19 mouse cellular contexts compared by ENCODE assay signal in genomic region chr2:76266622-76267021, GRCm38 (mm10).
DNase-seq lines count a peak whose midpoint lies in the region; ATAC-seq and TF ChIP-seq lines count a peak whose summit lies in the region.
"Had no signal": no experiment of that assay in that cellular context is flagged by ENCODE, and none has a peak within 500 bp of the region (broad histone marks: within the 10 kb centered on the region; RNA-seq: fewer than 3 reads in every experiment).

No protein-coding gene starts in this region.

- H3K4me3 ChIP-seq in forebrain, embryonic 14.5 days (ENCODE audit: low read depth, low read length), result no peak overlapping the region
- no peak overlapping the region for H3K4me3 ChIP-seq in forebrain, embryonic 12.5 days (replicated peaks)
- no peak overlapping the region for H3K4me3 ChIP-seq in lung, postnatal 0 days (ENCODE audit: low read depth, low read length)
- H3K4me3 ChIP-seq: neural tube, embryonic 13.5 days; stomach, embryonic 15.5 days had no signal

- H3K36me3 ChIP-seq in forebrain, embryonic 14.5 days (ENCODE audit: control insufficient read depth, insufficient read depth, low read length), result no peaks in the 10 kb centered on the region
- H3K36me3 ChIP-seq in forebrain, embryonic 12.5 days (replicated peaks), result no peaks in the 10 kb centered on the region
- no peaks in the 10 kb centered on the region for H3K36me3 ChIP-seq in lung, postnatal 0 days (ENCODE audit: insufficient read depth, low read length)
- H3K36me3 ChIP-seq: G1E; neural tube, embryonic 13.5 days; stomach, embryonic 15.5 days had no signal

- H3K4me1 ChIP-seq in forebrain, embryonic 14.5 days (ENCODE audit: control insufficient read depth, insufficient read depth, low read length), result no peaks in the 10 kb centered on the region
- H3K4me1 ChIP-seq in forebrain, embryonic 12.5 days, result no peaks in the 10 kb centered on the region
- H3K4me1 ChIP-seq in lung, postnatal 0 days (ENCODE audit: insufficient read depth, low read depth, low read length), result no peaks in the 10 kb centered on the region
- H3K4me1 ChIP-seq: neural tube, embryonic 13.5 days; stomach, embryonic 15.5 days had no signal

- no peak overlapping the region for H3K9ac ChIP-seq in forebrain, embryonic 14.5 days (ENCODE audit: low read length)
- no peak overlapping the region for H3K9ac ChIP-seq in forebrain, embryonic 12.5 days
- H3K9ac ChIP-seq in lung, postnatal 0 days (replicated peaks; ENCODE audit: low read depth), result no peak overlapping the region
- H3K9ac ChIP-seq: neural tube, embryonic 13.5 days; stomach, embryonic 15.5 days had no signal

- WGBS in forebrain, embryonic 14.5 days, result 80% methylated on average over 10 of the region's 10 CpGs
- 90% methylated on average over 10 of the region's 10 CpGs for WGBS in forebrain, embryonic 12.5 days
- WGBS in lung, postnatal 0 days, result 74% methylated on average over 10 of the region's 10 CpGs

- no peak for TF ChIP-seq EP300 in lung, postnatal 0 days (IDR thresholded peaks at IDR 0.05)

- no peaks in the 10 kb centered on the region for H3K27me3 ChIP-seq in forebrain, embryonic 14.5 days (replicated peaks; ENCODE audit: control insufficient read depth, insufficient read depth, low read length)
- H3K27me3 ChIP-seq in forebrain, embryonic 12.5 days, result no peaks in the 10 kb centered on the region
- H3K27me3 ChIP-seq in lung, postnatal 0 days (replicated peaks; ENCODE audit: insufficient read depth, low read length), result no peaks in the 10 kb centered on the region
- H3K27me3 ChIP-seq: neural tube, embryonic 13.5 days; stomach, embryonic 15.5 days had no signal

- DNase-seq in forebrain, embryonic 14.5 days (ENCODE audit: low spot score), result peak; percentile 39
- DNase-seq in layer of hippocampus, adult 18-20 months (ENCODE audit: low spot score in 2 of 2), result peak; percentile 35 to 74
- DNase-seq in layer of hippocampus, adult 9-10 months (ENCODE audit: low spot score), result no peak
- peak; percentile 31 for DNase-seq in lung, postnatal 0 days (ENCODE audit: low spot score)
- no peak for DNase-seq in lung, postnatal 4 days
- peak; percentile 30 to 49 for DNase-seq in right cerebral cortex, postnatal 10 days (ENCODE audit: low spot score in 2 of 2)
- DNase-seq in adrenal gland, adult 18-20 months (ENCODE audit: low spot score in 2 of 2), result no peak
- DNase-seq: adrenal gland, adult 8-10 months; cerebellum, adult 18-20 months; cerebellum, postnatal 36 days; kidney, adult 2 months; kidney, postnatal 14 days; lung, postnatal 10 days had no signal

- no peak overlapping the region for H3K27ac ChIP-seq in forebrain, embryonic 14.5 days (ENCODE audit: low read depth, low read length)
- no peak overlapping the region for H3K27ac ChIP-seq in forebrain, embryonic 12.5 days
- H3K27ac ChIP-seq in lung, postnatal 0 days (ENCODE audit: low read length), result no peak overlapping the region
- H3K27ac ChIP-seq: neural tube, embryonic 13.5 days; stomach, embryonic 15.5 days had no signal

- ATAC-seq in forebrain, embryonic 14.5 days, result no peak
- ATAC-seq in forebrain, embryonic 12.5 days (ENCODE audit: low FRiP score), result no peak
- ATAC-seq in lung, postnatal 0 days, result no peak
- ATAC-seq: CD4-positive, CD25-positive, alpha-beta regulatory T cell, adult 4 months had no signal

- H3K4me2 ChIP-seq in forebrain, embryonic 14.5 days (ENCODE audit: low read length), result no peak overlapping the region
- no peak overlapping the region for H3K4me2 ChIP-seq in forebrain, embryonic 12.5 days
- no peak overlapping the region for H3K4me2 ChIP-seq in lung, postnatal 0 days (replicated peaks; ENCODE audit: low read depth, low read length)
- H3K4me2 ChIP-seq: liver, embryonic 11.5 days; neural tube, embryonic 13.5 days; stomach, embryonic 15.5 days had no signal

- no peak for TF ChIP-seq CTCF in lung, postnatal 0 days (IDR thresholded peaks at IDR 0.05)

- H3K9me3 ChIP-seq in forebrain, embryonic 14.5 days (replicated peaks; ENCODE audit: control insufficient read depth, low read length), result no peaks in the 10 kb centered on the region
- no peaks in the 10 kb centered on the region for H3K9me3 ChIP-seq in forebrain, embryonic 12.5 days
- no peaks in the 10 kb centered on the region for H3K9me3 ChIP-seq in lung, postnatal 0 days (ENCODE audit: low read length)
- H3K9me3 ChIP-seq: G1E; neural tube, embryonic 13.5 days; stomach, embryonic 15.5 days had no signal

Comparison
In these comparisons a context has a peak if more than half of its experiments do, and no peak if none do; other contexts are left out.
1. DNase-seq: peak in forebrain, embryonic 14.5 days (single experiment), layer of hippocampus, adult 18-20 months (2 of 2), lung, postnatal 0 days (single experiment) and right cerebral cortex, postnatal 10 days (2 of 2); none in layer of hippocampus, adult 9-10 months (single experiment), lung, postnatal 4 days (0 of 2) and adrenal gland, adult 18-20 months (0 of 2).